18 mouse cellular contexts compared by ENCODE assay signal in the genomic region with DNA sequence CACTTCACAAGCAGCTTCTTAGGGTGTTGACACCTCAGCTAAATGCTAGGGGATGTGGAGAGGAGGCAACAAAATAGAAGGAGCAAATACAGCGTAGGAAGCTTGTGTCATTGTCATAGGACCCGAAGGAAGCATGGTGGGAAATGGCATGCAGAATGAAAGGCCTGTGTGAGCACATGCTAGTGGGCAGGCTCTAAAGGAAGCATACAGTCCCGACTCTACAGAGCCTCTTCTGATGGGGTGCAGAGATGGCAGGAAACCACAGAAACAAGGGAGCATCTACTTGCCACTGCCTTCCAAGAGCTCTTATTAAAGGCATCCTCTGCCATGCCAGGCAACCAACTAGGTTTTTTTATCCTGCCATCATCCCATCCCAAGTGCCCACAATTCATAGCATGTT. TPM values are rescaled to one million over a fixed set of nuclear protein-coding genes. Genes with fewer than 3 reads are reported as not detected.
"Had no signal": no experiment of that assay in that cellular context is flagged by ENCODE, and none has a peak within 500 bp of the region (broad histone marks: within the 10 kb centered on the region; RNA-seq: fewer than 3 reads in every experiment).

No protein-coding gene starts in this region.

- H3K9me3 ChIP-seq: limb, embryonic 10.5 days; midbrain, embryonic 10.5 days; midbrain, embryonic 15.5 days; neural tube, embryonic 13.5 days had no signal

- H3K36me3 ChIP-seq: limb, embryonic 10.5 days; midbrain, embryonic 10.5 days; midbrain, embryonic 15.5 days; neural tube, embryonic 13.5 days had no signal

- H3K4me3 ChIP-seq: left cerebral cortex, adult 2 months; limb, embryonic 10.5 days; midbrain, embryonic 10.5 days; midbrain, embryonic 15.5 days; neural tube, embryonic 13.5 days had no signal

- H3K9ac ChIP-seq: lung, embryonic 14.5 days; midbrain, embryonic 15.5 days; neural tube, embryonic 13.5 days had no signal

- ATAC-seq: midbrain, embryonic 15.5 days had no signal

- H3K27ac ChIP-seq: left cerebral cortex, adult 2 months; limb, embryonic 10.5 days; midbrain, embryonic 10.5 days; midbrain, embryonic 15.5 days; neural tube, embryonic 13.5 days had no signal

- DNase-seq: kidney, postnatal 14 days; lung, embryonic 14.5 days; lung, postnatal 10 days; lung, postnatal 4 days; retina, postnatal 1 day; right cerebral cortex, postnatal 4 days; spleen, adult 18-20 months had no signal

- H3K4me2 ChIP-seq: liver, embryonic 11.5 days; lung, embryonic 14.5 days; midbrain, embryonic 15.5 days; neural tube, embryonic 13.5 days had no signal

- H3K4me1 ChIP-seq: limb, embryonic 10.5 days; midbrain, embryonic 10.5 days; midbrain, embryonic 15.5 days; neural tube, embryonic 13.5 days had no signal

- H3K27me3 ChIP-seq: midbrain, embryonic 15.5 days; neural tube, embryonic 13.5 days had no signal

RNA-seq across cellular contexts. Expression of a gene that starts 20.7 kb away (rescaled TPM):
- total RNA-seq: layer of hippocampus, postnatal 25 days; left cerebral cortex, adult 2 months; left cerebral cortex, postnatal 14 days had no signal
- polyA plus RNA-seq: kidney, embryonic 14.5 days; limb, embryonic 10.5 days; liver, embryonic 11.5 days; liver, embryonic 16.5 days; lung, embryonic 14.5 days; midbrain, embryonic 10.5 days; midbrain, embryonic 15.5 days; neural tube, embryonic 13.5 days; stomach, embryonic 14.5 days had no signal
